Mouse (Mus musculus): ENCODE data around the gene Stfa3.
A peak's percentile ranks its signal among the peaks of the same experiment; 100 is the strongest.
"Not testable (repeated sequence)": the region's sequence is repeated elsewhere in the genome, so short reads cannot be mapped to it uniquely, and the experiment has no call there.

Stfa3 gene

DNA sequence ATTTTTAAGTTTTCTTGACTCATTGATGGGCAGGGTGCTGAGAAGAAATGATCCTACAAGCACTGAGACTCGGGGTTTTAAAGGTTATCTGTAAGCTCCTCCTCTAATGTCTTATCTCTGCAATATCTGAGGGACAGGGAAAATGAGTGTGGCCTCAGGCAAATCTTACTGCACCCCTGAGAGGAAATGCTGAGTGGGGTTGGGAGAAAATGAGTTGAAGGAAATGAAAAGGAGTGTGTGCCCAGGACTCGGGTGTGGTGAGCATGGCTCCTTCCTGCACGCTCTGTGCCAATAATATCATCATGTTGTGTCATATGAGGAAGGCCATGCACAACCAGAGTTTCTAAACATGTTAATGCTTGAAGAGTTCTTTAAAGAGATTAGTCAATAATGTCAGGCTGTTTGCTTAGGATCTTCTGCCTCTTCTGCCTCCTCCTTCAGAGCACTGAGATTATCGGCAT, at the start of gene Stfa3:
Gene Stfa3, minus strand, starts transcription at position 51 of the 461 bp plus-strand sequence.
- no peak for DNase-seq

DNA sequence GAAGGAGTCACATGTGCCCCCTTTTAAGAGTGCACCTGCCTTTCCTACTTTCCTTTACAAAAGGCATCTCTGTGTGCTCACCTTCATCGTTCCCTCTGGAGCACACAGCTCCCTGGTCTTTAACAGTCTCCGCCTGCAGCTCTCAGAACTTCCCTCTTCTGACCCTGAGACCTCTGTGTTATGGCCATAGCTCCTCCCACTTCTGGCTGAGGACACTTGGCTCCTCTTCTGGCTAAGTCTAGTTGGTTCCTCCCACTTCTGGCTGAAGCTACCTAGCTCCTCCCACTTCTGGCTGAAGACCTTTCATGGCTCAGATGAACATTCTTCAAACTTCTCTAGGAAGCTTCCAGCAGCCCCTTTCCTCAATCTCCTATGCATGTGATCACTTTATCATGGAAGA, 47.1 kb upstream of the Stfa3 start:
- no peak for DNase-seq

DNA sequence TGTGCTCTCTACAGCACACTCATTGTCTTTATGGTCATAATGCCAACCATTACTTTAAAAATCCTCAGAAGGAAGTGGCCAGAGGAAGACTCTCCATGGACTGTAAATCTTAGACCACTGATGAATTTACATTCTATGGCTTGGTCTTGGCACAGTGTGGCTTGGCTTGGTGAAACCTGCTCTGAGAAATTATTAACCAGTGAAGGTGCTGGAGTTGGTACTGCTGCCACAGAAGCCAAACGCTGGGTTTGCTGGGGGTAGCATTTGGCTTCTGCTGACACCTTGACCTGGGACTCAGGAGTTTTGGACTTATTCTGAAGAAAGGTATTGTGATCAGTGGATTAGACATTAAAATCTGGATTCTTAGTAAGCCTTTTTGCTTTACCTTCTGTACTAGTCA, 37.2 kb upstream of the Stfa3 start:
- no peak for DNase-seq

DNA sequence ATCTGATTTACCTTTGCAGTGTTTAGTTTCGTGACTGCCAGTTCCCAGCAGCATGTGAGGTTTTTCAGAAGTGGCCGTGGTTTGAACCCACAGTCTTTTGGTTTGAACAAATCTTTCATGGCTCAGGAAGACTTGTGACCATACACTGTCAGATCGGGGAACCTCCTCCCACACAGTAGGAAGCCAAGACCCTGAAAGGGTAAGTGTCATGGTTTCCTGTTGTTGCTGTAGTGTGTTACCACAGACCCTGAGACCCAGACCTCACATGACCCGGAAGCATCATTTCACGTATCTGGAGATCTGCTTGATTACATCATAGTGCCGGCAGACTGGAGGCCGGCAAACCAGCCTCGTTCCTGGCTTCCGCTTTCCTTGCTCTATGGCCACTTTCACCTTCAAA, 21.7 kb upstream of the Stfa3 start:
- peak; percentile 6 for DNase-seq

DNA sequence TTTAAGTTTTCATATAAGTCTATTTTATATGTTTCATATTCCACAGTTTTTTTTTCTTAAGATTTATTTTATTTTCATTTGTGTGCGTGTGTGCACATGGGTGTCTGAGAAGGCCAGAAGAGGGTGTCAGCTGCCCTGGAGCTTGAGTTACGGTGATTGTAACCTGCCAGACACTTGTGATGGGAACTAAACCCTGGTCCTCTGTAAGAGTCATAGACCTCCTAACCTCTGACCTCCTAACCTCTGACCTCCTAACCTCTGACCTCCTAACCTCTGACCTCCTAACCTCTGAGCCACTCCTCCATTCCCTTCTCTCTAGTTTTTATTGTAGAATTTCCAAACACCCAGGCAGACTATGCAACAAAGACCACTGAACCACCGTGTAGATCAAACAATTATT, 20.3 kb upstream of the Stfa3 start:
- DNase-seq: no peak

DNA sequence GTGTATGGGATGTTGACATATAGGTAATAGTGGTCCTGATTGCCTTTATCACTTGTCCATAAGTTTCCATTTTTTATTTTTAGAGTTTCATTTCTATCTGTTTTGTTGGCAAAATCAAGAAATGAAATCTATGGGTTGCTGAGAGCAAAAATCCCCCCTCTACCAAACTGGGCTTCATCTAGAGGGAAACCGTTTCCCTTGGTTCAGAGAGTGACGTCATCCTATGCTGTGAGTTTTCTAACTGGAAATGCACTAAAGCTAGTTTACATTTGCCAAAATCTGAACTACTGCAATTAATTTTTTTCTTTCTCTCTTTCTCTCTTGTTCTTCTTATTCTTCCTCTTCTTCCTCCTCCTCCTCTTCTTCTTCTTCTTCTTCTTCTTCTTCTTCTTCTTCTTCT, 19.7 kb upstream of the Stfa3 start:
- DNase-seq: no peak

GRCm38 (mm10) chr16:36473217-36474216, 18.3 kb upstream of the Stfa3 start:
- DNase-seq: no peak

DNA sequence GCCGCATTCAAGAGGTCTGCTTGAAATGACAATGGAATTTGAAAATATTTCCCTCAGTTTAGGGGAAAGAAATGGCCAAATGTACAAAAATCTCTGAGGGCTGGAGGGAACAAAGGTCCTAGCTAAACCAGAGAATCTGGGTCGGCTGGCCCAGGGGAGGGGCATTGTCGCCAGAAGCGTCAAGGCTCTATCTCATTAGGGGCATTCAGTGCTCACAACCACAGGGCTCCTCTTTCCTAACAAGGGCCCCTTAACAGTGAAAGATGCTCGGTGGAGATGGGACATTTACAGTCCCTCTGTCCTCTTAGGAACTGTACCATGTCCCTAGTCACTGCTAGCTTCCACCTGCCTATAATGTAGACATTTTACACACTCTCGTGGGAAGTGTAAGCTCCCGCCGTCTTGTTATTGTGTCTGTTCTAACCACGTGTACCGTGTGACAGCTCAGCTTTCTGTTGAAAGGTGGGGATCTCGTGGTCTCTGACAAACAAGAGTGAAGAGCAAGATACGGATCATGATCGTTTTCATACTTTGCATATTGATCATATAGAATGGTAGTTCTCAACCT, 16.0 kb upstream of the Stfa3 start:
- no peak for DNase-seq

- DNase-seq: no peak
These were observed 14.8 kb upstream of the Stfa3 start for GRCm38 (mm10) chr16:36469955-36470478.

DNA sequence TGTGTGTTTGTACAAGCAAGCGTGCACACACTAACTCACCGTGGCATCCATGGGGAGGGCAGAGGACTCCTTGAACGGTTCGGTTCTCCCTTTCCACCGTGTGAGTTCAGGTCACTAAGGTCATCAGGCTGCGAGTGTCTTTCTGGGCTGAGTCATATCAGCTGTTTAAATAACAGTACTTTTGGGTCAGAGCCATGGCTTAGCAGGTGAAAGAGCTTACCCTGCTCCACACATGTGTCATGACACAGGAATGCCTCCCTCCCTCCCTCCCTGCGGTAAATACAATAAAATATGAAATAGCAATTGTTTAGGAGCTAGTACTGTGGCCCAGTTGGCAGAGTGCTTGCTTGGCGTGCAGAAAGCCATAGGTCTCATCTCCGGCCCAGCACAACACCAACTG, 14.2 kb upstream of the Stfa3 start:
- no peak for DNase-seq

DNA sequence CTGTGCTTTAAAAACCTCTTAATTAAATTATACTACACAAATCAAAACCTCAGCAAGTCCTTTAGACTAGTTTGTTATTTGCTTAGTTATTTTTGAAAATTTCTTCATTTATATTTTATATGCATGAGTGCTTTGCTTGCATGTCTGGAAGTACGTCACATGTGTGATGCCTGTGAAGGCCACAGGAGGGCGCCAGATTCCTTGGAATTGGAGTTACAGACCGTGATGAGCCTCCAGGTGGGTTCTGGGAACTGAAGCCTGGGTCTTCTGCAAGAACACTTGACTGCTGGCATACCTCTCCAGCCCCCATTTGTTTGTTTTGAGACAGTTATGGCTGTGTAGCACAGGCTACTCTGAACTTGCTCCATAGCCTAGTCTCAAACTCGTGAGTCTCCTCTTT, 13.7 kb upstream of the Stfa3 start:
- DNase-seq: no peak

DNA sequence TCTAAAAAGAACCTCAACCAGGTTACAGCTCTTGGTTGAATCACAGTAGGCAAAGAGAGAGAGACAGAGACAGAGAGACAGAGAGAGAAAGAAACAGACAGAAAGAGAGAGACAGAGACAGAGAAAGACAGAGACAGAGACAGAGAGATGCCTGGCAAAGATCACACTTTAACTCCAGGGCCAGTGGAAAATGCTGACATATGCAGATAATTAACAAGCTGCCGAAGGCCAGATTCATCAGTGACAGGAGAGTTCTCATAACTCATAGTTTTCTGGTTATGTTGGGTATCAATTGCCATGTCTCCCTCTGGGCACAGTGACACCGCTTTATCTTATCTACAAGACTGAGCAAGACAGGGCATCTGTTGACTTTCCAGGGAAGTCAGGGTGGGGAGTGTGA, 12.7 kb upstream of the Stfa3 start:
- DNase-seq: no peak

GRCm38 (mm10) chr16:36465436-36465835, 10.2 kb upstream of the Stfa3 start:
- no peak for DNase-seq

DNA sequence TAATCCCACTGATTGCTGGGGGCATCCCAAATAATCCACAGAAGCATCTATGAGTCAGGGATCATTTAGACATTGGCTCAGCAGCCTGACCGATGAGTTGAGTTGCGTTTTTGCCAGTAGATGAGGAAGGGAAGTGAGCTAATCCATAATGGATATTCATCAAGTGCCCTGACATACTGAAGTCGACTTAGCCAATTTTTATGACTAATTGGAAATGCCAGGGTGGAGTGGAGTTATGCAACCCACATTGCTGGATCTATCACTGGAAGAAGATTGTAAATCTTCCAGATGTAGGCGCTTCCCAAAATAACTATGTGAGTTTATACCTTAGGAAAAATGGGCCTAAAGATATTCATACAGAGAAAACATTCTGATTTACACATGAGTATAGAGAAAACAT, 8.9 kb upstream of the Stfa3 start:
- peak; percentile 8 for DNase-seq

DNA sequence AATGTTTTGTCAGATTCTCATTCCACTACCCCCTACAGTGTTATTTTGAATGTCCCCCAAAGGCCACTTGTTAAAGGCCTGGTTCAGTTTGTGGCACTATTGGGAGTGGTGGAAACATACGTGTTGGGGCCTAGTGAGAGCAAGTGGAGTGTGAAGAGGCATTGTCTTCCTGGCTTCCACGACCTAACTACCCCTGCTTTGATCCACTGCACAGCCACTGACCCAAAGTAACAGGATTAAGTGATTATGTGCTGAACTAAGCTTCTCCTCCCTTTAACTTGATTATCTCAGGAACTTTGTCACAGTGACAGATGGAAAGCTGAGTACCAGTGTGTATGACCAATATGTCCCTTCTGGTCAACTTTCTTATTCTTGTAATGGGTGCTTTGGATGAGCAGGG, 5.2 kb upstream of the Stfa3 start:
- no peak for DNase-seq

DNA sequence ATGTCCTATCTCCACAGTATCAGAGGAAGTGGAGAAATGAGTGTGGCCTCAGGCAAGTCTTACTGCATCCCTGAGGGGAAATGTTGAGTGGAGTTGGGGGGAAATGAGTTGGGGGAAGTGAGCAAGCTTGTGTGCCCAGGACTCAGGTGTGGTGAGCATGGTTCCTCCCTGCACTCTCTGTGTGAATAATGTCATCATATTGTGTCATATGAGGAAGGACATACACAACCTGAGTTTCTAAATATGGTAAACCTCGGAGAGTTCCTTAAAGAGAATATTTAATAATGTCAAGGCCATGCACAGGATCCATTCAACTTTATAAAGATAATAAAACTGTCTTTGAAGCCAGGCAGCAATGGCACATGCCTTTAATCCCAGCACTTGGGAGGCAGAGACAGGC, 34.2 kb downstream of the Stfa3 start:
- not testable (repeated sequence) for DNase-seq

GRCm38 (mm10) chr16:36408357-36408756, 46.8 kb downstream of the Stfa3 start, which contains the start of gene Stfa2:
TSS of gene Stfa2 (minus strand) at chr16:36408457.
- DNase-seq: no peak

Data from layer of hippocampus, adult 9-11 months (tissue).